Mouse (Mus musculus): ENCODE data around the gene Hoxd9. TPM values are rescaled to one million over a fixed set of nuclear protein-coding genes. Genes with fewer than 3 reads are reported as not detected.

Gene Hoxd9
- total and polyA plus RNA-seq, 3 experiments, result not detected

- no peak for TF ChIP-seq HCFC1 (IDR thresholded peaks at IDR 0.05; ENCODE audit: low read depth, low read length)
- TF ChIP-seq ZC3H11A (IDR thresholded peaks at IDR 0.05; ENCODE audit: low read depth, low read length), result no peak
- TF ChIP-seq ETS1 (IDR thresholded peaks at IDR 0.05; ENCODE audit: low read depth, low read length), result no peak
- TF ChIP-seq CHD2 (IDR thresholded peaks at IDR 0.05; ENCODE audit: low read length), result no peak
- TF ChIP-seq KAT2A (conservative IDR thresholded peaks at IDR 0.05; ENCODE audit: low read depth, low read length), result no peak
- no peak for TF ChIP-seq MXI1 (IDR thresholded peaks at IDR 0.05; ENCODE audit: low read depth, low read length)
- no peak for TF ChIP-seq JUND (IDR thresholded peaks at IDR 0.05; ENCODE audit: low read depth, low read length)
- no peak for TF ChIP-seq ZNF384 (IDR thresholded peaks at IDR 0.05; ENCODE audit: low read depth, low read length)
- no peak for TF ChIP-seq MAX (IDR thresholded peaks at IDR 0.05; ENCODE audit: low read length)
- no peak for TF ChIP-seq ELF1 (IDR thresholded peaks at IDR 0.05; ENCODE audit: low read depth, low read length)
- no peak for TF ChIP-seq POLR2AphosphoS2 (IDR thresholded peaks at IDR 0.05; ENCODE audit: low read length)
- no peak for TF ChIP-seq ZMIZ1 (IDR thresholded peaks at IDR 0.05; ENCODE audit: low read depth, low read length)
- no peak for TF ChIP-seq GABPA (IDR thresholded peaks at IDR 0.05; ENCODE audit: low read depth, low read length)
- no peak for TF ChIP-seq MAZ (IDR thresholded peaks at IDR 0.05; ENCODE audit: low read depth, low read length)
- no peak for TF ChIP-seq E2F4 (IDR thresholded peaks at IDR 0.05; ENCODE audit: borderline replicate concordance, low read depth, low read length)
- no peak for TF ChIP-seq BHLHE40 (IDR thresholded peaks at IDR 0.05; ENCODE audit: borderline replicate concordance, low read depth, low read length)
- TF ChIP-seq POLR2A (IDR thresholded peaks at IDR 0.05; ENCODE audit: control insufficient read depth in 1 of 2, insufficient read depth in 1 of 2, low read depth in 1 of 2, low read length in 2 of 2, poor library complexity in 1 of 2), result no peak
- Histone ChIP-seq H3K79me2 (ENCODE audit: control insufficient read depth, insufficient read depth, low read length, poor library complexity) (no peaks in the 10 kb centered on the region), H3K4me1 (ENCODE audit: control insufficient read depth in 1 of 2, insufficient read depth in 2 of 2, low read length in 2 of 2) (no peaks in the 10 kb centered on the region), H3K9me3 (replicated peaks; ENCODE audit: insufficient read depth, low read length) (no peaks in the 10 kb centered on the region), H3K36me3 (ENCODE audit: control insufficient read depth in 1 of 2, insufficient read depth in 2 of 2, low read length in 2 of 2) (no peaks in the 10 kb centered on the region), H3K27ac (ENCODE audit: control insufficient read depth, low read depth, low read length) (no peak overlapping the region), H3K9ac (ENCODE audit: control insufficient read depth, low read depth, low read length, poor library complexity, severe bottlenecking) (no peak overlapping the region), H3K4me3 (ENCODE audit: control insufficient read depth in 1 of 2, insufficient read depth in 1 of 2, low read depth in 2 of 2, low read length in 2 of 2) (no peak overlapping the region), H3K27me3 (ENCODE audit: control insufficient read depth in 1 of 2, insufficient read depth in 2 of 2, low read length in 2 of 2) (peaks cover 0 to 2% of the 10 kb centered on the region in 2 experiments; a peak in 2 of 4 replicates)
- DNase-seq (ENCODE audit: low read depth, low spot score), result no peak
Observed at GRCm38 (mm10) chr2:74734451-74734850, 36.9 kb downstream of the Hoxd9 start.

- no peak overlapping the region for H3K9ac ChIP-seq (ENCODE audit: control insufficient read depth, low read depth, low read length, poor library complexity, severe bottlenecking)
- H3K27me3 ChIP-seq (ENCODE audit: control insufficient read depth in 1 of 2, insufficient read depth in 2 of 2, low read length in 2 of 2), result peaks cover 0 to under 1% of the 10 kb centered on the region in 2 experiments; a peak in 2 of 4 replicates
- TF ChIP-seq RCOR1 (IDR thresholded peaks at IDR 0.05; ENCODE audit: low read depth, low read length) (no peak), TAL1 (IDR thresholded peaks at IDR 0.05; ENCODE audit: low read length) (no peak), MEF2A (IDR thresholded peaks at IDR 0.05; ENCODE audit: extremely low read depth, insufficient replicate concordance, low read depth, low read length, poor library complexity, severe bottlenecking) (no peak), POLR2A (IDR thresholded peaks at IDR 0.05; ENCODE audit: control insufficient read depth in 1 of 2, insufficient read depth in 1 of 2, low read depth in 1 of 2, low read length in 2 of 2, poor library complexity in 1 of 2) (no peak), ZMIZ1 (IDR thresholded peaks at IDR 0.05; ENCODE audit: low read depth, low read length) (no peak), BHLHE40 (IDR thresholded peaks at IDR 0.05; ENCODE audit: borderline replicate concordance, low read depth, low read length) (no peak), MAZ (IDR thresholded peaks at IDR 0.05; ENCODE audit: low read depth, low read length) (no peak), SMC3 (IDR thresholded peaks at IDR 0.05; ENCODE audit: low read depth, low read length) (no peak), EP300 (IDR thresholded peaks at IDR 0.05; ENCODE audit: low read depth in 1 of 2, low read length in 2 of 2) (no peak)
- no peaks in the 10 kb centered on the region for H3K79me2 ChIP-seq (ENCODE audit: control insufficient read depth, insufficient read depth, low read length, poor library complexity)
- no peak overlapping the region for H3K4me3 ChIP-seq (ENCODE audit: control insufficient read depth in 1 of 2, insufficient read depth in 1 of 2, low read depth in 2 of 2, low read length in 2 of 2)
- H3K4me1 ChIP-seq (ENCODE audit: control insufficient read depth in 1 of 2, insufficient read depth in 2 of 2, low read length in 2 of 2), result no peaks in the 10 kb centered on the region
- H3K9me3 ChIP-seq (replicated peaks; ENCODE audit: insufficient read depth, low read length), result no peaks in the 10 kb centered on the region
- H3K27ac ChIP-seq (ENCODE audit: control insufficient read depth, low read depth, low read length), result no peak overlapping the region
- no peak for DNase-seq (ENCODE audit: low read depth, low spot score)
- H3K36me3 ChIP-seq (ENCODE audit: control insufficient read depth in 1 of 2, insufficient read depth in 2 of 2, low read length in 2 of 2), result no peaks in the 10 kb centered on the region
Observed at GRCm38 (mm10) chr2:74734996-74735811, 37.7 kb downstream of the Hoxd9 start.
